Mouse (Mus musculus) liver, embryonic 11.5 days (tissue): Measurements from ENCODE around the gene Lrrc4b. TPM values are rescaled to one million over a fixed set of nuclear protein-coding genes. Genes with fewer than 3 reads are reported as not detected.

Experiments used
- ATAC-seq: fragments of 200-750 bp; cut with Nextera tagmentation; replicated peaks from 2 replicates; pipeline ENCODE4 v1.8.0; 2017; ENCODE audit warnings: moderate number of reproducible peaks, mild to moderate bottlenecking, moderate TSS enrichment, moderate library complexity; ENCODE audit not compliant: low FRiP score
- DNase-seq: peaks from one replicate; pipeline ENCODE4 v3.0.0-alpha.2; 2017; ENCODE audit warnings: low spot score
- H3K27ac ChIP-seq: fragments of 300-500 bp; sonication (generic); 2 replicates; pipeline ENCODE4 v1.5.1; 2014; ENCODE audit warnings: mild to moderate bottlenecking, low read depth, low read length, control low read depth
- H3K27me3 ChIP-seq: fragments of 300-500 bp; sonication (generic); replicated peaks from 2 replicates; pipeline ENCODE4 v1.6.1; 2014; ENCODE audit warnings: low read length, mixed read lengths; ENCODE audit not compliant: control insufficient read depth, insufficient read depth
- H3K36me3 ChIP-seq: fragments of 300-500 bp; sonication (generic); 2 replicates; pipeline ENCODE4 v1.6.1; 2014; ENCODE audit warnings: mild to moderate bottlenecking, low read length, moderate library complexity, mixed read lengths; ENCODE audit not compliant: control insufficient read depth, insufficient read depth
- H3K4me1 ChIP-seq: fragments of 300-500 bp; sonication (generic); replicated peaks from 2 replicates; pipeline ENCODE4 v1.6.1; 2014; ENCODE audit warnings: low read length, mixed read lengths; ENCODE audit not compliant: control insufficient read depth, insufficient read depth
- H3K4me2 ChIP-seq: fragments of 300-500 bp; sonication (generic); 2 replicates; pipeline ENCODE4 v1.6.1; 2014; ENCODE audit warnings: mild to moderate bottlenecking, control low read depth, moderate library complexity
- H3K4me3 ChIP-seq: fragments of 300-500 bp; sonication (generic); 2 replicates; pipeline ENCODE4 v1.5.1; 2014; ENCODE audit warnings: low read depth, low read length, control low read depth
- H3K9ac ChIP-seq: fragments of 300-500 bp; sonication (generic); 2 replicates; pipeline ENCODE4 v1.6.1; 2014; ENCODE audit warnings: low read depth, low read length, control low read depth
- H3K9me3 ChIP-seq: fragments of 300-500 bp; sonication (generic); 2 replicates; pipeline ENCODE4 v1.6.1; 2016; ENCODE audit warnings: low read length, inconsistent platforms, mixed read lengths; ENCODE audit not compliant: control insufficient read depth
- WGBS: fragments of 180-500 bp; shearing (Covaris S2); extraction: QIAGEN DNeasy Blood & Tissue Kit; methylation state at CpG from one replicate; pipeline ENCODE4 v1.1.7; 2014; 5-methylcytosine and 5-hydroxymethylcytosine counted together
- polyA plus RNA-seq: library from polyadenylated mRNA; unstranded; fragments of >200 nt; fragmentation: Nextera tagmentation; extraction: Ambion mirVana; gene quantifications from 2 replicates; pipeline ENCODE4 v1.2.1, GENCODE M21; 2014

Gene Lrrc4b
- polyA plus RNA-seq, 1 experiment from 2014 or later = 0.52 TPM

- H3K27me3 ChIP-seq = peaks cover 56% of the 10 kb centered on the region
- DNase-seq = peak; percentile 28
- H3K9me3 ChIP-seq = no peaks in the 10 kb centered on the region
- H3K9ac ChIP-seq = no peak overlapping the region
- ATAC-seq = no peak
- no peak overlapping the region for H3K4me2 ChIP-seq
- H3K4me1 ChIP-seq = peaks cover 10% of the 10 kb centered on the region
- 78% methylated on average over 10 of the region's 10 CpGs for WGBS
- H3K27ac ChIP-seq = no peak overlapping the region
- no peaks in the 10 kb centered on the region for H3K36me3 ChIP-seq
- no peak overlapping the region for H3K4me3 ChIP-seq
Observed at GRCm38 (mm10) chr7:44463556-44464225, 34.9 kb downstream of the Lrrc4b start.

- H3K4me2 ChIP-seq = no peak overlapping the region
- H3K4me3 ChIP-seq = no peak overlapping the region
- ATAC-seq (no peak), DNase-seq (no peak)
- no peak overlapping the region for H3K27ac ChIP-seq
- H3K36me3 ChIP-seq = no peaks in the 10 kb centered on the region; the same call in 1 of the 2 replicates
- 42% methylated on average over 4 of the region's 4 CpGs for WGBS
- H3K4me1 ChIP-seq = peaks cover 18% of the 10 kb centered on the region
- H3K9me3 ChIP-seq = no peaks in the 10 kb centered on the region
- peaks cover 51% of the 10 kb centered on the region for H3K27me3 ChIP-seq
- H3K9ac ChIP-seq = no peak overlapping the region
Observed at GRCm38 (mm10) chr7:44464511-44464910, 35.7 kb downstream of the Lrrc4b start.

- peak; percentile 32 for DNase-seq
- H3K36me3 ChIP-seq = no peaks in the 10 kb centered on the region; the same call in 1 of the 2 replicates
- H3K9ac ChIP-seq = no peak within 1 kb of the TSS
- ATAC-seq = no peak
- H3K27me3 ChIP-seq = peaks cover 45% of the 10 kb centered on the region
- WGBS = 61% methylated on average over 2 of the region's 2 CpGs
- peaks cover 20% of the 10 kb centered on the region for H3K4me1 ChIP-seq
- H3K4me2 ChIP-seq = peak within 1 kb of the TSS; percentile 37
- no peaks in the 10 kb centered on the region for H3K9me3 ChIP-seq
- 0 out of 2 replicates have a peak within 1 kb of the TSS, but pooled peaks have one; percentile 12 for H3K4me3 ChIP-seq
- H3K27ac ChIP-seq = no peak within 1 kb of the TSS
Observed at GRCm38 (mm10) chr7:44465111-44465510, 36.3 kb downstream of the Lrrc4b start, which contains the start of gene Aspdh. Gene Aspdh, plus strand, starts transcription at chr7:44465391.

GRCm38 (mm10) chr7:44466006-44466887, 37.4 kb downstream of the Lrrc4b start:
- H3K4me2 ChIP-seq = peak overlapping the region; percentile 37
- H3K27me3 ChIP-seq = peaks cover 33% of the 10 kb centered on the region
- ATAC-seq = no peak
- peak overlapping the region; percentile 31; the same call in 1 of the 2 replicates for H3K9ac ChIP-seq
- WGBS = 79% methylated on average over 10 of the region's 10 CpGs
- peak; percentile 26 for DNase-seq
- no peak overlapping the region for H3K27ac ChIP-seq
- peaks cover 30% of the 10 kb centered on the region for H3K4me1 ChIP-seq
- H3K9me3 ChIP-seq = no peaks in the 10 kb centered on the region
- 0 out of 2 replicates have a peak overlapping the region, but pooled peaks have one; percentile 12 for H3K4me3 ChIP-seq
- peaks cover 3% of the 10 kb centered on the region for H3K36me3 ChIP-seq

GRCm38 (mm10) chr7:44466888-44467311, 38.1 kb downstream of the Lrrc4b start:
- WGBS = 82% methylated on average over 16 of the region's 16 CpGs
- peaks cover 4% of the 10 kb centered on the region for H3K36me3 ChIP-seq
- no peak for ATAC-seq
- peak overlapping the region; percentile 75; the same call in 1 of the 2 replicates for H3K4me3 ChIP-seq
- H3K4me1 ChIP-seq = peaks cover 30% of the 10 kb centered on the region
- peak overlapping the region; percentile 2; the same call in 1 of the 2 replicates for H3K27ac ChIP-seq
- H3K9ac ChIP-seq = peak overlapping the region; percentile 34; the same call in 1 of the 2 replicates
- H3K9me3 ChIP-seq = no peaks in the 10 kb centered on the region
- DNase-seq = peak; percentile 31
- H3K4me2 ChIP-seq = peak overlapping the region; percentile 54
- H3K27me3 ChIP-seq = peaks cover 27% of the 10 kb centered on the region

- peak within 1 kb of the TSS; percentile 96 for H3K27ac ChIP-seq
- DNase-seq = peak; percentile 87
- peak within 1 kb of the TSS; percentile 87 for H3K9ac ChIP-seq
- peak; percentile 90 for ATAC-seq
- H3K27me3 ChIP-seq = peaks cover 17% of the 10 kb centered on the region
- peak within 1 kb of the TSS; percentile 75 for H3K4me3 ChIP-seq
- peaks cover 40% of the 10 kb centered on the region for H3K4me1 ChIP-seq
- peaks cover 4% of the 10 kb centered on the region for H3K36me3 ChIP-seq
- peak within 1 kb of the TSS; percentile 82 for H3K4me2 ChIP-seq
- under 1% methylated on average over 42 of the region's 42 CpGs for WGBS
- H3K9me3 ChIP-seq = no peaks in the 10 kb centered on the region
Observed at GRCm38 (mm10) chr7:44467811-44468411, 39.1 kb downstream of the Lrrc4b start, which contains the start of gene Josd2. Gene Josd2, plus strand, starts transcription at chr7:44467980.

GRCm38 (mm10) chr7:44468644-44469285, 39.9 kb downstream of the Lrrc4b start:
- H3K9ac ChIP-seq = peak overlapping the region; percentile 87
- peak overlapping the region; percentile 75 for H3K4me3 ChIP-seq
- DNase-seq = no peak
- H3K27ac ChIP-seq = peak overlapping the region; percentile 96
- peaks cover 8% of the 10 kb centered on the region for H3K27me3 ChIP-seq
- no peaks in the 10 kb centered on the region for H3K9me3 ChIP-seq
- H3K4me1 ChIP-seq = peaks cover 46% of the 10 kb centered on the region
- H3K4me2 ChIP-seq = peak overlapping the region; percentile 82
- no peak; the same call in 1 of the 2 replicates for ATAC-seq
- peaks cover 4% of the 10 kb centered on the region for H3K36me3 ChIP-seq
- WGBS = 60% methylated on average over 15 of the region's 15 CpGs
